Mouse (Mus musculus): Measurements from ENCODE around the gene Rnft1.

The Rnft1 gene

GRCm38 (mm10) chr11:86484101-86484868 lies at the start of gene Rnft1:
Gene Rnft1 (plus strand): TSS chr11:86484657.
- DNase-seq, result peak; percentile 99

GRCm38 (mm10) chr11:86436843-86437242 lies 47.6 kb upstream of the Rnft1 start:
- peak in 1 of 2 experiments; percentile 19 for DNase-seq

- no peak for DNase-seq
Measured at GRCm38 (mm10) chr11:86438261-86438660, 46.2 kb upstream of the Rnft1 start.

DNA sequence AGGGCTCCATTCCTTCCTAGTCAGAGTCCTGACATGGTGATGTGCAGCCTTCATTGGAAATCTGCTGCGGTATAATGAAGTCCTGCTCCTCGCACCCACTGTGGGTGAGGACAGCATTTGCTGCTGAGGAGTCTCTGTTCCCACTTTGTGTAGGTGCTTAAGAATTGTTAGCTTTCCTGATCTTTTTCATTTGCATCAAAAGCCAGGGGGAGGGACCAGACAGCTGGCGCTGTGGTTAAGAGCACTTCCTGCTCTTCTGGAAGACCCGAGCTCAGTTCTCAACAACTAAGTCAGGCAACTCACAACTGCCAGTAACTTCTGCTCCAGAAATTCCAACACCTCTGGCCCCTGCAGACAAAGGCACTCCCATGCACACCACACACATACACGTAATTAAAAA lies 43.7 kb upstream of the Rnft1 start:
- DNase-seq, result no peak

GRCm38 (mm10) chr11:86453991-86454390 lies 30.5 kb upstream of the Rnft1 start:
- DNase-seq, result no peak

- DNase-seq, result no peak
Measured at GRCm38 (mm10) chr11:86457545-86457944, 26.9 kb upstream of the Rnft1 start.

- no peak for DNase-seq
Measured at GRCm38 (mm10) chr11:86458866-86459265, 25.6 kb upstream of the Rnft1 start.

- no peak for DNase-seq
Measured at GRCm38 (mm10) chr11:86462579-86462978, 21.9 kb upstream of the Rnft1 start.

GRCm38 (mm10) chr11:86464275-86464674 lies 20.2 kb upstream of the Rnft1 start:
- DNase-seq, result peak; percentile 32 to 77

DNA sequence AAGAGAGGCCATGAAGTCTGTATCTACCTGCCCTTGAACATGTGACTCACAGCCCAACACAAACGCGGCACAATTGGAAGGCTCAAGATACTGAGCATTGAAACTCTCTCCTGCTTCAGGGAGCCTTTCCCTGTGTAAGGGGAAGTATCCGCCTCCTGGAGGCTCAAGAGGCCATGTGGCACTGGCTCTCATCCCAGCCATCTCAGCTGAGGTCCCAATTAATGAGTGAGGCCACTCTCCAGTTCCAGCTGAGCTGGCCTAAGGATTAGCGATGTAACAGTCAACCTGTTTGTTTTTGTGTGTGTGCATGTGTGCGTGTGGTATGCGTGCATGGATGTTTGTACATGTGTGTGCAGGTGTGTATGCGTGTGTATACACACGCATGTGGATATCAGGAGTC lies 16.1 kb upstream of the Rnft1 start:
- no peak for DNase-seq

DNA sequence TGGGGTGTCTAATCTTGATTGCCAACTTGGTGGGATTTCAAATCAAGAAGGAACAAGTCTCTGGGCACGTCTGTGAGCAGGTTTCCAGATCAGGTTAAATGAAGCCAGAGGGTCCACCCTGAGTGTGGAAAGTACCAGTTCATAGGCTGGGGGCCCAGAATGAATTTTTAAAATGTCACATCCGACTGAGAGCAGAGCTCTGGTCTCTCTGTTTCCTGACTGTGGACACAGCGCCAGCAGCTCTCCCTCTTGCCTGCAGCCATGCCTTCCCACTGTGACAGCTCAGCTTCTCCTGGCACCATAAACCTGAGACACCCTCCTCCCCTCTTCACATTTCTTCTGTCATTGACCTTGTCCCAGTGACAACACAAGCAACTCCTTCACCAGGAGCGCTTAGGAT lies 15.5 kb upstream of the Rnft1 start:
- no peak for DNase-seq

DNA sequence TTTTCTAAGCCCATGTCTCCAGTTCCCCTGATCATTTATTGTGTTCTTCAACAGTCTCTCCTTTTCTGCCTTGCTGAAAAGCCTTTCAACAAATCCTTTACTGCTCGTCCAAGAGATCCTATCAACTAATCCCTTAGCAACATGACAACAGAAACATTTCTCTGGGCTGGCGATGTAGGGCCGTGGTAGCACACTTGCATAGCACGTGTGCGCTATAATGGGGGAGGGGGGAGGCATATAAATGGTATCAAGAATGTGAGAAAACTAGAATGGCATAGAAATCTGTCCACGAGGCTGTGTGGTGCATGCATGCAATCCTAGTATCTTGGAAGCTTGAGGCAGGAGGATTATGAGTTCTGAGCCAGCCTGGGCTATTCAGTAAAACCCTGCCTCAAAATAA lies 12.7 kb upstream of the Rnft1 start:
- DNase-seq, result no peak

DNA sequence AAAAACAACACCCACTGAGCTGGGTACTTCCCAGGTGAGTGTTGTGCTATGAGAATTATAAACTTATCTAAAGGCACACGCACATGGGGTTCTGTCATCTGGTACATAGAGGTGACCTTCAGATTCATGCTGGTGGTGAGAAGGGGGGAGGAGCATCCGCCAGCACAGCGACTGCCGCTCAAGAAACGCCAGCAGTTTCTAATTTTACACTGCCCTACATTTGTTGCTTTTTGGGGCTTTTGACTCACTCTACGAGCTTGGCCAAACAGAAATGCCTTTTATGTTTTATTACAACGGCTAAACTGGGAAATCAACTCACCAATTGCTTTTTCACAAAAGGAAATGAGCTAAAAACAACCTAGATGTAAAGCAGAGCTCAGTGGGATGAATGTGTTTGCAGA lies 11.7 kb upstream of the Rnft1 start:
- no peak for DNase-seq

GRCm38 (mm10) chr11:86473576-86473975 lies 10.9 kb upstream of the Rnft1 start:
- DNase-seq, result no peak

DNA sequence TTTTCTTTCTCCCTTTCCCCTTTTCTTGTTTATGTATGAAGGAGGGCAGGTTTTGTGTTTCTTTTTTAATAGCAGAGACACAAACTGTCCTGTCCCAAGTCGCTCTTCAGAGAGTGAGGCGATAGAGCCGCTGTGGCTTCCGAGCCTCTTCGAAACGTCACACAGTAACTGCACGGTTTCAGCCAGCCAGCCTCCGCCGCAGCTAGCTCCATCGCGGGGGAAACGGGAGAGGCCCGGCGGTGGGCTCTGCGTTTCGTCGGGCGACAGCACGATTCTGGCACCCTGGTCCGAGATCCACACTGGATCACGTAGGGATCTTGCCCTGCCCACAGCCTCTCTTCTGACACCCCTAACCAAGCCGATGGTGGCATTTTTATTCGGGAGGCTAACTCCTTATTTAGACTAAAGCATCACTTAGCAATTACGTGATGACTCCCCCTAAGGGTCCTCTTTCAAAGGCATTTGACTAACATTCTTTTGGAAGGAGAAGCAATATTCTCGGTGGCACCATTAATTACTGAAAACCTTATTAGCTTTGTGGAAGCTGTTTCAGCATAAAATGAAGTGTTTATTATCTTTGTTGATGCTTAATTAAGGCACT lies 553 bp downstream of the Rnft1 start:
- peak; percentile 49 to 60 for DNase-seq

DNA sequence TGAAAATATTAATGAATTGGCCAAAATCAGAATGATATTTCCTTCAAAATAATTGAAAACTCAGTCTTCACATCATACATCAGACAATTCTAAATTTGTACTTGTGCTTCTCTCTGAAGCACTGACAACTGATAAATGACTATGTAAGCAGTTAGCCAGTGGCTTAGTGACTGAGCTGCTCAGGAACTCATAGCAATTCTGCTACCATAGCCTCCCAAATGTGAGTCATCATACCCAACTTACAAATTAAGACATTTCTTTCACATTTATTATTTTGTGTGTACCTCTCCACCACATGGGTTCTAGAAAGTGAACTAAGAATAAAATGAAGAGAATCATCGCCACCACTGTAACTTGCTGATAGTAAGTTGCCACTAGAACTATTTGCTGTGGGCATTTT lies 6.3 kb downstream of the Rnft1 start:
- no peak for DNase-seq

DNA sequence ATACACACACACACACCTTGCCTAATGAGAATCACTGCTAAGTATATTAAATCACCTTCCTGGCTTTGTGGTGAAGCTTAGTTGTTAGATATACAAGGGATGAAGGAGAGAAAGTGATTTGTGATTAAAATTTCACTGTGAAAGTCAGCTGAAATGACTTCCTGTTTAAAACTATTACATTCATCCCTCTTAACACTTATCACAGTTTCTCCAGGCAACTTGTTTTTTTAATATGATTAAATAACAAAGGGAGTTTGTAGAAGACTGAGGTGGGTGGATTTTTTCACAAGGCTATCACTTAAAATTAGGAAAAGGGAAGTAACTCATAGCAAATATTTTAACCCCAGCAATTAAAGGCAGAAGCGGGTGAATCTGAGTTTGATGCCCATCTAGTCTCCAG lies 12.9 kb downstream of the Rnft1 start:
- DNase-seq, result no peak

- DNase-seq, result no peak
Measured at GRCm38 (mm10) chr11:86497908-86498307, 13.5 kb downstream of the Rnft1 start.

GRCm38 (mm10) chr11:86500795-86501194 lies 16.3 kb downstream of the Rnft1 start:
- DNase-seq, result no peak

DNA sequence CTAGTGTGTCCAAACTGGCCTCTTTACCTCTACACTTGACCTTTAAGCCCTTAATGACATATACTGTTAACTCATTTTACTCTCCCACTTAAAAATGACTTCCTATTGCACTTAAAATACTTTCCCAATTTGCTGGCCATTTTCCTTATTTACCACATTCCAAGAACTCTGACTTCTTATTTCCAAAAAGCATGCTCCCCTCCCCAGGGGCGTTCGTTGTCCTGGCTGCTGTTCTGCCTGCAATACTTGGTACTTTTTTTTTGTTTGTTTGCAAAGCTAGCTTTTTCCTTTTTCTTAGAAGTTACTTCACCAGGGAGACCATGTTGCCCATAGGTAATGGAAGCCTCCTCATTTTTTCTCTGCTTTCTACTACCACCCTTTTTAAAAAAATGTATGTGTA lies 18.7 kb downstream of the Rnft1 start:
- no peak for DNase-seq

DNA sequence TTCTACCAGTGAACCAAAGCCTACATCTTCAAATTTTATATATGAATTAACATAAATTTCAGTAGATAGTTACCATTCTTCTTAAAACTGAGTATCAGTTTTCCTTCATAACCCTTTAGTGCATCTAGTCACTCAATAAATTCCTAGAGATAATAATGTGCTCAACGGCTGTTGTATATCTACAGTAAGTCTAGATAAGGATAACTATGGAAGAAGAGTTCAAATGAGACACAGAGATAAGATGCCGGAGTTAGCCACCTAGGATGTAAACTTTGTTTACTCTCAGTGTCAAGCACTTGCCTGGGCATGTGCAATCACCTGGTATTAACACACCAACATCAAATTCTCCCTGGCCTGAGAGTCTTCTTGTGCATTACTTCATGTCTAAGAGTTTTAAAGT lies 22.9 kb downstream of the Rnft1 start:
- DNase-seq, result no peak

GRCm38 (mm10) chr11:86507991-86508390 lies 23.5 kb downstream of the Rnft1 start:
- no peak for DNase-seq

DNA sequence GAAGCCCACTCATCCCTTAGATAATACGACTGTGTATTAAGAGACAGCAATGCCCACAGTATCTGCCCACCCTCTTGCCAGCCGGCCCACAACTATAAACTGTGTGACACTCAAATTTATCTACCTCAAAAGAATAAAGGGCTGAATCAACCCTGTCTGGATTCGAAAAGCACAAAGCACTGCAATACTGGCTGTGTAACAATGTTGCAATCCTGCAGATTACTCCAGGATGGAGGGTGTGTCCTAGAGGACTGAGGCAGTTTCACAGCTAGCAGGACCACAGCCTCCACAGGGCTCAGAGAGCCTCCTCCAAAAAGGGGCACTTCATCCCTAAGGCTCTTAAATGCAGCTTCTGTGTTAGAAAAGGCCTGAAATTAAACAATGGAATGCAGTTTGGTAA lies 32.2 kb downstream of the Rnft1 start:
- no peak for DNase-seq

GRCm38 (mm10) chr11:86517229-86517628 lies 32.8 kb downstream of the Rnft1 start:
- DNase-seq, result no peak

DNA sequence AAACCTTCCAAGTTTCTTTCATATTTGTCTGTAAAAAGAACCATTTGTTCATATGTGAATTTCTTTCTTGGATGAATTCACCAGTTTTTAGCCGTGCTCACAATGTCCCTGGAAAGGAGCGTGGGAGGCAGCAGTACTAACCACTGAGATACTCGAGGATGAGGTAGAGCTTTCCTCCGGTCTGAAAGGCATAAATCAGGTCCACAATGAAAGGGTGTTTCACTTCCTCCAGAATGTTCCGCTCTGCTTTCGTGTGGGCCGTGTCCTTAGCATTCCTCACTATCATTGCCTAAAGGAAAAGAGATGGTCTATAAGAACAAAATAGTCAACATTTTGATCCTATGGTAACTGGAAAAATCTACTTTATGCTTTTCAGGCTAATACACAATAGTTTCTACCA lies 35.3 kb downstream of the Rnft1 start:
- DNase-seq, result no peak
